10 mouse cellular contexts compared by ENCODE assay signal in genomic region chr7:107738726-107739125, GRCm38 (mm10). TPM values are rescaled to one million over a fixed set of nuclear protein-coding genes. Genes with fewer than 3 reads are reported as not detected.
DNase-seq lines count a peak whose midpoint lies in the region; ATAC-seq and TF ChIP-seq lines count a peak whose summit lies in the region.
"Had no signal": no experiment of that assay in that cellular context is flagged by ENCODE, and none has a peak within 500 bp of the region (broad histone marks: within the 10 kb centered on the region; RNA-seq: fewer than 3 reads in every experiment).

No protein-coding gene starts in this region.

- no peak overlapping the region for H3K4me3 ChIP-seq in limb, embryonic 14.5 days (replicated peaks; ENCODE audit: low read length)
- H3K4me3 ChIP-seq: erythroblast, embryonic 14.5 days had no signal

- WGBS in limb, embryonic 14.5 days = 48% methylated on average over 2 of the region's 2 CpGs

- no peak overlapping the region for H3K9ac ChIP-seq in limb, embryonic 14.5 days (ENCODE audit: low read depth, low read length, severe bottlenecking)

- TF ChIP-seq POLR2A in limb, embryonic 14.5 days (IDR thresholded peaks at IDR 0.05; ENCODE audit: borderline replicate concordance, extremely low read depth, insufficient read depth, insufficient read length) = no peak

- H3K36me3 ChIP-seq in limb, embryonic 14.5 days (ENCODE audit: control insufficient read depth, insufficient read depth, low read length) = peaks cover 16% of the 10 kb centered on the region; the same call in 1 of the 2 replicates

- no peak overlapping the region for H3K27ac ChIP-seq in limb, embryonic 14.5 days (replicated peaks; ENCODE audit: low read depth, low read length)

- no peaks in the 10 kb centered on the region for H3K27me3 ChIP-seq in limb, embryonic 14.5 days (ENCODE audit: control insufficient read depth, insufficient read depth, low read length)

- DNase-seq in heart, postnatal 10 days = peak; percentile 14 to 30
- no peak for DNase-seq in heart, adult 18-20 months
- DNase-seq in right cerebral cortex, adult 2 months (ENCODE audit: low spot score in 2 of 2) = peak; percentile 49 to 52
- DNase-seq in right cerebral cortex, adult 18-20 months = no peak
- DNase-seq in limb, embryonic 14.5 days (ENCODE audit: low spot score) = peak; percentile 61
- peak; percentile 57 for DNase-seq in thymus, postnatal 4 days
- no peak for DNase-seq in gastrocnemius, adult 18-20 months (ENCODE audit: low spot score)
- no peak for DNase-seq in gastrocnemius, postnatal 10 days

- H3K4me2 ChIP-seq in limb, embryonic 14.5 days (replicated peaks; ENCODE audit: low read depth, low read length, severe bottlenecking) = no peak overlapping the region

- no peaks in the 10 kb centered on the region for H3K4me1 ChIP-seq in limb, embryonic 14.5 days (ENCODE audit: control insufficient read depth, insufficient read depth, low read length)

- ATAC-seq in limb, embryonic 14.5 days (ENCODE audit: low FRiP score, low read depth) = no peak

- intact Hi-C loops in heart, postnatal 10 days (cut with DNase I) = loop anchor here (2.0 kb wide), 1 partner anchor 78 kb away; no protein-coding TSS in a partner anchor

- H3K9me3 ChIP-seq in limb, embryonic 14.5 days (ENCODE audit: control insufficient read depth, low read length) = no peaks in the 10 kb centered on the region

RNA-seq across cellular contexts. Expression of gene Cyb5r2, which starts 19.1 kb away (rescaled TPM):
- not detected for total RNA-seq in heart, postnatal 10 days (2021)
- total RNA-seq in heart, adult 18-20 months (2021) = not detected
- polyA plus RNA-seq in limb, embryonic 14.5 days (2012; rRNA removed) = 0.14 and 0.33 TPM in 2 replicates
- polyA plus RNA-seq in limb, embryonic 14.5 days (2014; fragmentation: Nextera tagmentation; extraction: Ambion mirVana) = 0.23 and 0.32 TPM in 2 replicates
- not detected for total RNA-seq in gastrocnemius, adult 18-20 months (2021)
- total RNA-seq in gastrocnemius, postnatal 10 days (2021) = under 1 TPM; 0.20 to 0.54 TPM
- total RNA-seq: left cerebral cortex, postnatal 10 days had no signal
- polyA plus RNA-seq: erythroblast, embryonic 14.5 days had no signal

Comparison
In these comparisons a context has a peak if more than half of its experiments do, and no peak if none do; other contexts are left out.
1. DNase-seq: peak in heart, postnatal 10 days (2 of 2), right cerebral cortex, adult 2 months (2 of 2), limb, embryonic 14.5 days (single experiment) and thymus, postnatal 4 days (single experiment); none in heart, adult 18-20 months (0 of 2), right cerebral cortex, adult 18-20 months (single experiment), gastrocnemius, adult 18-20 months (single experiment) and gastrocnemius, postnatal 10 days (single experiment).